Mouse (Mus musculus) MN1 (cell line): ENCODE data around the gene Cyp3a59.
"Not testable (repeated sequence)": the region's sequence is repeated elsewhere in the genome, so short reads cannot be mapped to it uniquely, and the experiment has no call there.

Experiments
- DNase-seq: peaks from one replicate; pipeline ENCODE4 v3.0.0-alpha.2; 2016; ENCODE audit warnings: low spot score

Cyp3a59 gene

GRCm38 (mm10) chr5:146078945-146079344 lies at the start of gene Cyp3a59:
Gene Cyp3a59 (plus strand): TSS chr5:146079257.
- DNase-seq, result not testable (repeated sequence)

- no peak for DNase-seq
Observed at GRCm38 (mm10) chr5:146070099-146070498, 9.0 kb upstream of the Cyp3a59 start.

- DNase-seq, result no peak
Observed at GRCm38 (mm10) chr5:146147903-146148302, 68.8 kb downstream of the Cyp3a59 start.

GRCm38 (mm10) chr5:146150454-146150853 lies 71.4 kb downstream of the Cyp3a59 start:
- no peak for DNase-seq

GRCm38 (mm10) chr5:146158326-146158725 lies 79.3 kb downstream of the Cyp3a59 start:
- DNase-seq, result not testable (repeated sequence)

- not testable (repeated sequence) for DNase-seq
Observed at GRCm38 (mm10) chr5:146160439-146160838, 81.4 kb downstream of the Cyp3a59 start, which contains the start of gene Gm5565. Gene Gm5565 (minus strand): TSS chr5:146160539.
